Mouse (Mus musculus): Measurements from ENCODE around the gene Sppl2b.

- TF ChIP-seq CTCF (IDR thresholded peaks at IDR 0.05; ENCODE audit: low read depth) = no peak
- TF ChIP-seq EP300 (IDR thresholded peaks at IDR 0.05; ENCODE audit: low read depth) = no peak
These were observed 41.7 kb upstream of the Sppl2b start, which contains the start of gene Jsrp1 for GRCm38 (mm10) chr10:80813366-80813765.

Measured in liver, postnatal 0 days (tissue).